Mouse (Mus musculus): ENCODE measurements around the gene Ext2. TPM values are rescaled to one million over a fixed set of nuclear protein-coding genes. Genes with fewer than 3 reads are reported as not detected.

Gene Ext2
- polyA plus RNA-seq, 1 experiment from 2014 or later = 78.9 TPM

DNA sequence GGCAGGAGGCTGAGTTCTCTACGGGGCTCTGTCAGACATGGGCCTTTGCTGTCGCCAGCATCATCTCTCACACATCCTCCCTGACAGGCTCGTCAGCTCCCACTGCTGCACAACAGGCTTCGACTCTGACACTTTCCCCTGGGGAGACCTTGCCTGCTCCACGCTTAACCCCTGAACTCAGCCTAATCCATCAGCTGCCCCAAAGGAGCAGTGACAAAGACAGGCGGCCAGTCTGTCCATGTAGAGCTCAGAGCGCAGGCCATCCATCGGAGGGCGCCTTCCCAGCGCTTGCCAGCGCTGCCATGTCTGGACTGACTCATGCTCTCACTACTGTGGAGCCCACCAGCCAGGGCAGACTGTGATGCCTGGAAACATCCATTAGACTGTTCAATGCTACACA, 92.8 kb downstream of the Ext2 start:
- H3K9ac ChIP-seq (replicated peaks) = no peak overlapping the region
- ATAC-seq (ENCODE audit: insufficient number of reproducible peaks, insufficient read depth, low FRiP score, low TSS enrichment, low read depth) = no peak
- no peak overlapping the region for H3K4me2 ChIP-seq

DNA sequence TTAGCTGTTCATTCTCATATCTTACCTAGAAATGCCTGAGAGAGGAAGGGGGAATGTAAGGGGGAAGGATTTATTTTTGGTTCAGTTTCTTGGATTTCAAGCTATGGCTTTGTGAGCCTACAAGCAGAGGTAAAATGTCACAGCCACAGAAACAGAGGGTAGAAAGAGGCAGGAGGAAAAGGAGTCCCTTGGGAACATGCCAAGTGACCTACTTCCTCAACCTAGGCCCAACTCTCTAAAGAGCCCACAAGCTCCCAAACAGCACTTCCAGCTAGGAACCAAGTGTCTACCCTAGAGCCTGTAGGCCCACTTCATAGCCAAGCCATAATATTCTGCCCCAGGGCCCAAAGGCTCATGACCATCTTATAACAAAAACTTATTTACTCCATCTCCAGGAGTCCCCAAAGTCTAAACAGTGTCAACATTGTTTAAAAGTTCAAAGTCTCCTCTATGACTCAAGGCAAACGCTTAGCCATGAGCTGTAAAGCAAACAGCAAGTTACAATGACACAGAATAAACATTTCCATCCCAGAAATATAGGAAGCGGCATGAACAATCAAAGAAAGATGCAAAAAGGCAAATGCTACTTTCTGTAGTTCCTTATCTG, 99.1 kb downstream of the Ext2 start:
- Histone ChIP-seq H3K4me1 (replicated peaks) (peaks cover 11% of the 10 kb centered on the region; the same call in 1 of the 2 replicates), H3K9me3 (peaks cover 7% of the 10 kb centered on the region), H3K9ac (replicated peaks) (no peak overlapping the region), H3K4me2 (no peak overlapping the region), H3K27me3 (no peaks in the 10 kb centered on the region), H3K36me3 (peaks cover 9% of the 10 kb centered on the region; the same call in 1 of the 2 replicates), H3K4me3 (replicated peaks) (no peak overlapping the region), H3K27ac (no peak overlapping the region)
- 87% methylated on average over 2 of the region's 2 CpGs for WGBS
- ATAC-seq (ENCODE audit: insufficient number of reproducible peaks, insufficient read depth, low FRiP score, low TSS enrichment, low read depth) = no peak

More for the DNA sequence above, 92.8 kb downstream of the Ext2 start:
- Histone ChIP-seq H3K4me1 (replicated peaks) (peaks cover 23% of the 10 kb centered on the region), H3K27me3 (peaks cover 17% of the 10 kb centered on the region), H3K36me3 (peaks cover 22% of the 10 kb centered on the region), H3K4me3 (replicated peaks) (no peak overlapping the region), H3K9me3 (peaks cover 7% of the 10 kb centered on the region), H3K27ac (no peak overlapping the region)
- WGBS = 47% methylated on average over 11 of the region's 11 CpGs

DNA sequence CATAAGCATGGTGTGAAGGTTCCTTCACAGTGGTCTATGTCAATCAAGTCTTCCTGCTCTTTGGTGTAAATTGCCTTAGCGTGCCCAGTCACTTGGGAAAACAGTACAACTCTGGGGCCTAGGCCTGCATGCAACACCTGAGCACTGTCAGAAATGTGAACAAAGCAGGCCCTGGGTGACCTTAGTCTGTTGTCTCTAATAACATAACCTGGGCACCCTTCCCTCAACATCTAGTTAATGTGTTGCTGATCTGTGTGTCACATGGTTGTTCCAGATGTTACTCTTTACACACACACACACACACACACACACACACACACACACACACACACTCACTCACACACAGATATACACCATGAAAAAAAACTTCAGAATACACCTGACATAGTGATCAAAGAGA, 101.4 kb downstream of the Ext2 start:
- no peak for ATAC-seq (ENCODE audit: insufficient number of reproducible peaks, insufficient read depth, low FRiP score, low TSS enrichment, low read depth)
- H3K4me3 ChIP-seq (replicated peaks) = no peak overlapping the region
- 94% methylated on average over 1 of the region's 1 CpGs for WGBS
- H3K36me3 ChIP-seq = peaks cover 18% of the 10 kb centered on the region
- H3K27me3 ChIP-seq = no peaks in the 10 kb centered on the region
- peaks cover 11% of the 10 kb centered on the region; the same call in 1 of the 2 replicates for H3K4me1 ChIP-seq (replicated peaks)
- H3K9me3 ChIP-seq = peaks cover 7% of the 10 kb centered on the region
- H3K4me2 ChIP-seq = no peak overlapping the region
- no peak overlapping the region for H3K27ac ChIP-seq
- H3K9ac ChIP-seq (replicated peaks) = no peak overlapping the region

DNA sequence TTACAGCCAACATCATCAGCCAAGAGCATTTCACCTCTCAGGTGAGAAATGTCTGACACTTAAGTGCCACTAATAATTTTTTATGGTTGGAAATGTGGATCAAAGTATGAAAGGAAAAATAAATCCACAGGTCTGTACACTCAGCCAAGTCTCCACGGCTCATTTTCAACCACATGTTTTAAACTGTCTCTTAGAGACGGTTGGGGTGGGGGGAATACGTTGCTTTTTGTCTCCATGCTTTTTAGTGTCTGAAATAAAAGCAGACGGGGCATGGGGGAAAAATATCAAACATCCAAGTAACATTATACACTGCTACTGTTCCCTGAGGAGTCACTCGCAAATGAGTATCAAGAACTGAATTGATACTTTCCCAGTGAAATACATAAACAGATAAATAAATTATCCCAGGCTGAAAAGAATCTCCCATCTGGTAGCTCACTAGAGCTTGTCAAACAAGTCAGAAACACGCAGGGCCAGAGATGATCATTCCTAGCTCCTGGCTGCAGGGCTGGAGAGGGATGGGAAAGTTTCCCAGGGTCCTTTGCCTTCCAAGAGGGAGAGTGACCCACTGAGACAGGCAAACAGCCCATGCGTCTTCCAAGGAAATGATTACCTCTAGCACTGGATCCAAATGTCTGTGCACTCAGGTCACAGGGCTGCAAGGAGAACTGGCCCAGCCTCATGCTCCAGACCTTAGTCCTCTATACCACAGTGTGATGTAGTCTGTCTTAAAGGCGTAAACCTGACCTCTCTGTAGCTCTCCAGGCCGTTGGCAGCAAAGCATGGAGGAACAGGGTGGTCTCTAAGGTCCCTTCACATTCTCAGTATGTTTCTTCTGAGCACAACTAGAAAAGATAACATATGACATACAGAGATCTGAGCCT, 102.3 kb downstream of the Ext2 start:
- peaks cover 20% of the 10 kb centered on the region for H3K36me3 ChIP-seq
- H3K27me3 ChIP-seq = no peaks in the 10 kb centered on the region
- no peak overlapping the region for H3K4me2 ChIP-seq
- no peak for ATAC-seq (ENCODE audit: insufficient number of reproducible peaks, insufficient read depth, low FRiP score, low TSS enrichment, low read depth)
- peaks cover 11% of the 10 kb centered on the region; the same call in 1 of the 2 replicates for H3K4me1 ChIP-seq (replicated peaks)
- 58% methylated on average over 9 of the region's 9 CpGs for WGBS
- no peak overlapping the region for H3K27ac ChIP-seq
- H3K9me3 ChIP-seq = peaks cover 3% of the 10 kb centered on the region
- no peak overlapping the region for H3K4me3 ChIP-seq (replicated peaks)
- H3K9ac ChIP-seq (replicated peaks) = no peak overlapping the region

DNA sequence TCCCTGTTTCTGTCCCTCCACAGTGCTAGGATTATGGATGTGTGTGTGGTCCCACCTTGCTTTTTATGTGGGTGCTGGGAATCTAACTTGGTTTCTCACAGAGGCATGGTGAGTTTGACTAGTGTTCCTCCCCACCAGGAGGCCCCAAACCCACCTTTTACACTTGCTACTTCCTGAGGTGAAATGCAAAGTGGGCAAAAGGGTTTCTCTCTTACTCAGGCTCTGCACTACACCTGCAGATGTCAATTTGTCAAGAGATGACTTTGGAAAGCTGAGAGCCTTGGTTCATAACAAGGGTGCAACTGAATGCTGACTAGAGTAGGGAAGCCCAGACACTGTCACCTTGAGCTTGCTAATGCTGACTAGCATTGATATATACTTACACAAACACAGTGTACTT, 109.1 kb downstream of the Ext2 start:
- Histone ChIP-seq H3K36me3 (peaks cover 25% of the 10 kb centered on the region), H3K4me3 (replicated peaks) (no peak overlapping the region), H3K27me3 (peaks cover 10% of the 10 kb centered on the region), H3K9ac (replicated peaks) (no peak overlapping the region), H3K4me2 (no peak overlapping the region), H3K27ac (no peak overlapping the region), H3K4me1 (replicated peaks) (peaks cover 18% of the 10 kb centered on the region), H3K9me3 (no peaks in the 10 kb centered on the region)
- no peak for ATAC-seq (ENCODE audit: insufficient number of reproducible peaks, insufficient read depth, low FRiP score, low TSS enrichment, low read depth)

DNA sequence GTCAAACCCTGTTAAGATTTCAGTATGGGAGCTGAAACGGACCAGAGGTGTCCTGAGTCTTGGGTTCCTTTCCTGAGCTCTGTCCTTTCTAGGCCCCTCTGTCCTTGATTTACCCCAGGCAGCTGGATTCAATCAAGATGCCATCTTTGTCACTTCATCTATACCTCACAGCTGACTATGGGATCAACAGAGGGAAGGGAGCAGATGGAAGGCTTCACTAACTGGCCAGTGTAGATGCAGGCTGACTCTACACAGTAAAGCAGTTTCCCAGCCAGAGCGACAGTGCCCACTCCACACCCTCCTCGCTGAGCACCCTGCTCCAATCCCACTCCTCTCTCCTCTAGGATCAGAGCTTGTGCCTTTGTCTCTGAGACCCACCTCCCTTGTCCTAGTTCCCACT, 110.9 kb downstream of the Ext2 start:
- WGBS = 52% methylated on average over 3 of the region's 3 CpGs
- peaks cover 20% of the 10 kb centered on the region for H3K27me3 ChIP-seq
- H3K4me2 ChIP-seq = no peak overlapping the region
- ATAC-seq (ENCODE audit: insufficient number of reproducible peaks, insufficient read depth, low FRiP score, low TSS enrichment, low read depth) = no peak
- H3K36me3 ChIP-seq = peaks cover 18% of the 10 kb centered on the region
- no peak overlapping the region for H3K27ac ChIP-seq
- H3K4me1 ChIP-seq (replicated peaks) = peaks cover 18% of the 10 kb centered on the region
- H3K9ac ChIP-seq (replicated peaks) = 0 out of 2 replicates have a peak overlapping the region, but pooled peaks have one; percentile 24
- H3K4me3 ChIP-seq (replicated peaks) = no peak overlapping the region
- no peaks in the 10 kb centered on the region for H3K9me3 ChIP-seq

DNA sequence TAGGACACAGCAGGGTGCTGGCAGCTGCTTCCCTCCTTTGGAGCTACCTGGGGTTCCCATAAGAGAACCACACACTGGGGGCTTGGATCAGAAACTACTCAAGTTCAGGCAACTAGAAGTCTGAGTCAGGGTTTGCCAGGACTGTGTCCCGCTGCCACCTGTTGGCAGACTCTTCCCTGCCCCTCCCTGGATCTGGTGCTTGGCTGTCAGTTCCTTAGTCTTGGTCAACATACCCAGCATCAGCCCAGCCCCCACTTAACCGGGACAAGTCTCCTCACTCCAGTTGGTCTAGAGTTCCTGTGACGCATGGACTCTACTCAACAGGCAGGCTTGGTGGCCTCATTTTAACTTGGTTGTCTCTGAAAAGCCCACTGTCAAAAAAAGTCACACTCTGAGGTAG, 112.7 kb downstream of the Ext2 start:
- H3K27me3 ChIP-seq = peaks cover 20% of the 10 kb centered on the region
- no peaks in the 10 kb centered on the region for H3K9me3 ChIP-seq
- H3K4me3 ChIP-seq (replicated peaks) = no peak overlapping the region
- 77% methylated on average over 3 of the region's 3 CpGs for WGBS
- H3K4me1 ChIP-seq (replicated peaks) = peaks cover 18% of the 10 kb centered on the region
- H3K36me3 ChIP-seq = peaks cover 14% of the 10 kb centered on the region
- H3K4me2 ChIP-seq = no peak overlapping the region
- no peak overlapping the region for H3K9ac ChIP-seq (replicated peaks)
- ATAC-seq (ENCODE audit: insufficient number of reproducible peaks, insufficient read depth, low FRiP score, low TSS enrichment, low read depth) = no peak
- H3K27ac ChIP-seq = no peak overlapping the region

DNA sequence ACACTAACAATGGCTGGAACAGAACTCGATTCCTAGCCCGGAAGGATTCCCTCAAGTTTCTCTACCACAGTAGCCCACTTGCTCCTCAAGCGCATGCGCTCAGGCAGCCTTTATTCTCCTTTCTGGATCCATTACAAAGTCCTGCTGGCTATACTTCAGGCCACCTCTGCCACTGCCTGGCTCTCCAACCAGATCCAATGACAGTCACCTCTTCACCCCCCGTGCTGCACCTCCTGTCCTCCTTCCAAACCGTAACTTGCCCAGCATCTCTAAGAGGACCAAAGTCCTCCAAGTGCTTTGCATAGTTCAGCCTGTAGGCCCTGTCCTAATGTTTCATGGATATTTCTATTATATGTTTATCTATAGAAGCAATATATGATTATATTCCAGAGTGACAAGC, 113.1 kb downstream of the Ext2 start:
- H3K27ac ChIP-seq = no peak overlapping the region
- no peak overlapping the region for H3K4me2 ChIP-seq
- no peak overlapping the region for H3K4me3 ChIP-seq (replicated peaks)
- WGBS = 95% methylated on average over 6 of the region's 6 CpGs
- H3K9ac ChIP-seq (replicated peaks) = no peak overlapping the region
- no peak for ATAC-seq (ENCODE audit: insufficient number of reproducible peaks, insufficient read depth, low FRiP score, low TSS enrichment, low read depth)
- H3K4me1 ChIP-seq (replicated peaks) = peaks cover 18% of the 10 kb centered on the region
- peaks cover 12% of the 10 kb centered on the region for H3K36me3 ChIP-seq
- H3K9me3 ChIP-seq = no peaks in the 10 kb centered on the region
- peaks cover 20% of the 10 kb centered on the region for H3K27me3 ChIP-seq

DNA sequence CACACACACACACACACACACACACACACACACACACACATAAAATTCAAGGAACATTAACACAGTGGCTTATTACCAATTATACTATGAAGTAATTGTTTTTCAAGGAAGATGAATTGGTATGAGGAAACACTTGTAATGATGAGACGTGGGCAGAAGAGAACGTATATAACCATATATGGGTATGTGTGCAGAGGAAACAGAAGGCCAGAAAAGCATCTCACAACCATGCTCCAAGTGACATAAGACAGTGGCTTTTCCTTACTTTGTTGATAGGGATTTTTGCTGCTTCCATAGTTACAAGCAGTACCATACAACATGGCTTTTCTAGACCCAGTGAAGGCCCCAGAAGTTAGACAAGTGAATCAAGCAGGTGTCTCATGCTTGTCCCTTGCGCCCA, 115.5 kb downstream of the Ext2 start:
- no peak overlapping the region for H3K9ac ChIP-seq (replicated peaks)
- peaks cover 31% of the 10 kb centered on the region for H3K36me3 ChIP-seq
- H3K4me2 ChIP-seq = no peak overlapping the region
- no peaks in the 10 kb centered on the region for H3K9me3 ChIP-seq
- ATAC-seq (ENCODE audit: insufficient number of reproducible peaks, insufficient read depth, low FRiP score, low TSS enrichment, low read depth) = no peak
- no peak overlapping the region for H3K4me3 ChIP-seq (replicated peaks)
- H3K4me1 ChIP-seq (replicated peaks) = peaks cover 23% of the 10 kb centered on the region
- WGBS = 90% methylated on average over 3 of the region's 3 CpGs
- peaks cover 15% of the 10 kb centered on the region; the same call in 1 of the 2 replicates for H3K27me3 ChIP-seq
- no peak overlapping the region for H3K27ac ChIP-seq

DNA sequence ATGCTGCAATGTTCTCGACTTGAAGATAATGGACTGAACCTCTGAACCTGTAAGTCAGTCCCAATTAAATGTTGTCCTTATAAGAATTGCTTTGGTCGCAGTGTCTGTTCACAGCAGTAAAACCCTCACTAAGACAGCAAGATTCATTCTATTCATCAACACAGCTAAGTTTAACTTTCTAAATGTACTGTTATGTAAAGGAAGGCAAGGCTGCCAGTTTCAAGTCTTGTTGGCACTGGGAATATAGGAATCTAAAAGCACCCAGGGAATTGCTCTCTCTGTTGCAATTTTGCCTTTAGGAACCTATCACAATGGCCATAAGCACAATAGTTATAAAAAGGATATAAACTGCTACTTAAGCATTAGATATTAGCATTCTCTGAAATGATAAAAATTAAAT, 116.0 kb downstream of the Ext2 start:
- Histone ChIP-seq H3K27me3 (peaks cover 15% of the 10 kb centered on the region; the same call in 1 of the 2 replicates), H3K9ac (replicated peaks) (no peak overlapping the region), H3K4me2 (no peak overlapping the region), H3K36me3 (peaks cover 35% of the 10 kb centered on the region), H3K27ac (no peak overlapping the region), H3K4me1 (replicated peaks) (peaks cover 19% of the 10 kb centered on the region), H3K4me3 (replicated peaks) (no peak overlapping the region), H3K9me3 (no peaks in the 10 kb centered on the region)
- WGBS = 82% methylated on average over 2 of the region's 2 CpGs
- no peak for ATAC-seq (ENCODE audit: insufficient number of reproducible peaks, insufficient read depth, low FRiP score, low TSS enrichment, low read depth)

DNA sequence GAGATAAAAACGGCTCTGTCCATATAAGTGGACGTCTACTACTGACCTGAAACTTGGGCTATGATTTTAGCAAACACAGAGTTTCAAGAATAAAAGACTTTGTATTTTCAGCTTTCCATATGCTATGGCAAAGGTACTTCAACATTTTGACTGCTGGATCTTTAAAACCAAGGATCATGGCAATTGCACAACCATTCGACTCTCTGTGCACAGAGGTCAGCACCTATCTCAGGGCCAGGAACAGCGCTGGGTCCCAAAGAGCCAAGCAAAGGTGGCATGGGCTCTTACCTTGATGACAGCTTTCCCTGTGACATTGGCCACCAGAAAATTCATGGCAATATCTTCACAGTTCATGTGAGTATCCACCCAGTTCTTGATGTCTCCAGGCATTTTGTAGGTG, 118.2 kb downstream of the Ext2 start:
- no peak overlapping the region for H3K27ac ChIP-seq
- ATAC-seq (ENCODE audit: insufficient number of reproducible peaks, insufficient read depth, low FRiP score, low TSS enrichment, low read depth) = no peak

More for the DNA sequence above, 118.2 kb downstream of the Ext2 start:
- H3K4me3 ChIP-seq (replicated peaks) = no peak overlapping the region
- H3K4me1 ChIP-seq (replicated peaks) = peaks cover 11% of the 10 kb centered on the region
- peaks cover 11% of the 10 kb centered on the region; the same call in 1 of the 2 replicates for H3K27me3 ChIP-seq
- H3K9ac ChIP-seq (replicated peaks) = no peak overlapping the region
- no peaks in the 10 kb centered on the region for H3K9me3 ChIP-seq
- WGBS = 80% methylated on average over 4 of the region's 4 CpGs
- no peak overlapping the region for H3K4me2 ChIP-seq
- H3K36me3 ChIP-seq = peaks cover 47% of the 10 kb centered on the region
